Mouse (Mus musculus): ENCODE data around the gene Trim11.

Trim11 gene

GRCm38 (mm10) chr11:58981541-58982447 lies 3.9 kb downstream of the Trim11 start:
- DNase-seq = peak; percentile 38 to 71

DNA sequence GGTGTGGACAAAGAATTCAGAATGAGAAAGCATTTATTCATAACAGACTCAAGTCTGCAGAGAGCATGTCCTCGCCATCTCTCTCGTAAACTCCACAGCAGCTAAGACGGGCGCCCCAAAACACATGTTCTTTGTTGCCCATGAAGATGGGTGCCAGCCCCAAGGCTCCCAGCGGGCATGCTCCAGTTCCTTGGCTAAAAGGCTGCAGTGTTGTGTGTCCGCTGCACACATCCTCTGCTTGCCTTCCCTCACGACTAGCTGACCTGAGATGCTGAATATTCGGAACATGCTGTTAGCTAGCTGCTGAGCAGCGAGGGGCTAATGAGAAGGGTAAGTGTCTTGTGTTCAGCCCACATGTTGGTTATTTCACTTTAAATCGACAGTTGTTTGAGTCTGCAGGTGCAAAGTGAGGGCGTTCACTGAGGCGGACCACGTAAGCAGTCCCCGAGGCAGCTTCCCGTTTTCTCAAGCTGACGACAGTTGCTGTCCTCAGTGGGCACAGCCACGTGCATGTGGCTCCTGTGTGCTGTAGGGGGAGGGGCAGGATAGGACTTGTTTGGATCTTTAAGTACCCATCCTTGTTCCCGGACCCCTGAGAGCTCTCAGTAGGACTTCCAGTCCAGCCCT lies 4.7 kb downstream of the Trim11 start:
- no peak for DNase-seq

DNA sequence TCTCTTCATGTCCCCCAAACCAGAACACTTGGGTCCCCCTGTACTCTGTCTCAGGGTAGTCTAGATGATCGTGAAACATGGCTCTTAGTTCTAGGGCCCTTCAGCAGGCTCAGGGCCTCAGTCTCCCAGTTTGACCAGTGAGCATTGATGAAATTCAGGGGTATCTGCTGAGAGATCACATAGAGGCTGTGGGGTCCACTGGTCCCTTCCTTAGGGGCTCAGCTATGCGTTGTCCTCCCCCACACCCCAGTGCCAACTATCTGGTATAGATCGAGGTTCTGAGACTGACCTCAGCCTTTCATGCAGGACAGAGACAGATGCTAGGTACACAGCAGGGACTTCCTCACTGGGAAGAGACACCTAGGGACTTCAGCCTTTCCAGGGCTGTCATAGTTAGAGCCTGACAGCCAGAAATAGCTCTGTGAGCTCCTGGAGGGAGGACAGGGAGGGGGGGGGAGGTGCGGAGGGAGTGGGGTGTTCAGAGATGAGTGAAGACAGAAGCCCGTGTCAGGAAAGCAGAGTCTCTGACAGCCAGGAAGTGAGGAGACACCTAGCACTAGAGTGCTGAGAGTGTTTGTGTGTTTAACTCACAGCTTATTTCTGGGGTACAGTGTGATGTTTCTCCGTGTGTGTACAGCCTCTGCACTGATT lies 5.9 kb downstream of the Trim11 start:
- no peak for DNase-seq

- no peak for DNase-seq
These were observed 6.8 kb downstream of the Trim11 start for GRCm38 (mm10) chr11:58984657-58985056.

DNA sequence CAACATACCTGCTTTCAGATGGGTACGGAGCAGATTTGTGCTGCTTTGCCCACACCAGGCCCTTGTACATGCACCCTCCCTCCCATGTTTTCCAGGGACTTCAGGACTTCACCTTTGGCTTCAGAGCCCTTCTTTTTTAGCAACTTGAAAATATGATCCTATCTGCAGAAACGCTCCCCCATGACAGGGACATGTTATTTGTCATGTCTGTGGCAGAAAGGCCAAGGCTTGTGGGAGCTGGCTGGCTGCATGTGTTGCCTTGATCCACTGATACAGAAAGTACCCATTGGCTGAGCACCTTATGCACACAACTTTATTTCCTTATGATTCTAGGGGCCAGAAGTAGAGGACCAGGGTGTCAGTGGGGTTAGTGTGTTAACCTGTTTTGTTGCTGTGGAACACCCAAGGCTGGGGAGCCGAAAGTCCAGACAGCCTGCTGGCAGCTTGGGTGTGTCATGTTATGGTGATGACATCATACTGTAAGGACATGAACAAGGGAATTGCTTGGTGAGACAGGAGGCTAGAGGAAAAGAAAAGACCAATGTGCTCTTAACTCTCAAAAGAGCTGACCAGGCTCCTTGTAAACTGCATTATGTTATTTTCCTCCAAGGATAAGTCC lies 7.5 kb downstream of the Trim11 start:
- DNase-seq = no peak

GRCm38 (mm10) chr11:58989166-58989565 lies 11.3 kb downstream of the Trim11 start:
- DNase-seq = no peak

DNA sequence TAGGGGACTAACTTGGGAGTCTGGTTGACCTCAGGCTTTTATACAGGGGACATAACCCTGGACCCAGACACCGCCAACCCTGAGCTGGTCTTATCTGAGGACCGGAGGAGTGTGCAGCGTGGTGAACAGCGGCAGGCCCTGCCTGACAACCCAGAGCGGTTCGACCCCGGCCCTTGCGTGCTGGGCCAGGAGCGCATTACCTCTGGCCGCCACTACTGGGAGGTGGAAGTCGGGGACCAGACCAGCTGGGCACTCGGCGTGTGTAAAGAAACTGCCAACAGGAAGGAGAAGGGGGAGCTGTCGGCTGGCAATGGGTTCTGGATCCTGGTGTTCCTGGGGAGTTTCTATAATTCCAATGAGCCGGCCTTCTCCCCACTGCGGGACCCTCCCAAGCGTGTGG lies 12.2 kb downstream of the Trim11 start:
- DNase-seq = no peak

GRCm38 (mm10) chr11:58990794-58991193 lies 12.9 kb downstream of the Trim11 start:
- peak in 1 of 2 experiments; percentile 36 for DNase-seq

GRCm38 (mm10) chr11:58991911-58992310 lies 14.0 kb downstream of the Trim11 start:
- DNase-seq = no peak

DNA sequence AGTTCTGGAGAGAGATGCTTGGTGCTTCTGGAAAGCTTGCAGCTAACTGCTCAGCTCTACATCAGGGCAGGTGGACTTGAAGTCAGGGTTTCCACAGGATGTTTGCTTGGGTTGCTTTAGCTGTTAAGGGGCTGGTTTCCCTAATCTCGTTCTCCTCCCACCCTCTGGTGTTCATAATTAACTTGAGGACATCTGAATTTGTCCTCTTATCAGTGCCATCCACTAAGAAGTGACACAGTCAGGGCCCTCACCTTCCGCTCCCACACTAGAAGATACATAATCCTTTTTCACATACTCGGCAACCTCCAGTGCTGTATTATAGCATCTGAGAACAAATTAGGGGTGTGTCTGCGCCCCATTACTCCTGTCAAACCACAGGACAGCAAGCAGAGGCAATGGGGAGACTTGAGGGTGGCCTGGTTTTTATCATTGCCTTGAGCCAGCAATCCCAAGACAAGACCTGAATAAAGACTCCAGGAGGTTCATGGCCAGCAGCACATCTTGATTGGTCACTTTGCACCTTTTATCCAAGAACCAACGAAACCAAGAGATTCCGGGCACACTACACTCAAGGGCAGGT lies 15.3 kb downstream of the Trim11 start:
- no peak for DNase-seq

DNA sequence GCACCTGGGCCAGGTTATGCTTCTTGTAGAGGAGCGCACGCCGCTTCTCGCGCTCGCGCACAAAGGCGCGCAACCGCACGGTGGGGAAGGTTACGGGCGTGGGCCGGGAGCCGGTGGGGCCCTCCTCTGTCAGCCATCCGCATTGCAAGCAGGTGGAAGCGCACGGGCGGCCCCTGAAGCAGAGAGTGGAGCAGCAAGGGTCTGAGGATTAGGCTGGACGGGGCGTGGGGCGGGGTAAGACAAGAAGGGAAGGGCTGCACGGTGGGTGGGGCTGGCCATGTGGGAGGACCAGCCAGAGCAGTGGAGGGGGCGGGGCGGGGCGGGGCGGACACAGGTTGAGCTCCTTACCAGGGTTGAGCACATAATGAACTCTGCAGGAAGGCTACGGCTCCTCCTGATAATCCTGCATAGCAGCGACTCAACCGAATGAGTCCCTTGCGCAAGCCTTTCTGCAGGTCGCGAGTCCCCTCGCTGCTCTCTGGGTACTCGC lies 16.5 kb downstream of the Trim11 start:
- peak; percentile 73 to 81 for DNase-seq

DNA sequence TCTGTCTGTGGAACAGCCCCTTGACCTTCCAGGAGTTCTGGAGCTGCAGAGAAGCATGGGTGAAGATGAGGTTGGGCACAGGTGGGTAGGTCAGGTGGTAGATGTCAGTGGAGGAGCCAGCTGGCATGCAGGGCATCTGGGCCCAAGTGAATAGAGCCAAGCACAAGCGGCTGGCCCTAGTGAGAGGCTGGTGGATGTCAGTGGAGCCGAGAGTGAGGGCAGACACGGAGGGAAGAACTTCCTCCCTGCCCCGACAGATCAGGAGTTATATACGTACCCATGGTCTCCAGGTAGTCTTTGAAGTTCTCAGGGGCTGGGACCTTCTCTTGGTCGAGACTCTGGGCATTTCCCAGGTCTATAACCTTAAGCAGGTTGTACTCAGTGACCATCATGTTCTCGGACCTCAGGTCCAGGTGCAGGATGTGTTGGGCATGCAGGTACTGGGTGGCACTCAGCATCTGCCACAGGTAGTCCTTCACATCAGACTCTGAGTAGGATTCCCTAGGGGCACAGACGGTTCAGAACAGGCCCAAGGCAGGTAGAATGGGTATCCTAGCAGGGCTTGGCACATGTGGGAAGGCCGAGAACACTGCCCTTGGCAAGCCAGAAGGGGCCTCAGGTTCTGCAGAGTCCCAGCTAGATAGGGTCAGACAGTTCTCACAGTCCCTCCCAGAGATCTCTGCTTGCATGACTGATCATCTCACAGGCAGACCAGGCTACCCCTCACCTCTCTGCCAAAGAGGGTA lies 17.3 kb downstream of the Trim11 start:
- no peak for DNase-seq

DNA sequence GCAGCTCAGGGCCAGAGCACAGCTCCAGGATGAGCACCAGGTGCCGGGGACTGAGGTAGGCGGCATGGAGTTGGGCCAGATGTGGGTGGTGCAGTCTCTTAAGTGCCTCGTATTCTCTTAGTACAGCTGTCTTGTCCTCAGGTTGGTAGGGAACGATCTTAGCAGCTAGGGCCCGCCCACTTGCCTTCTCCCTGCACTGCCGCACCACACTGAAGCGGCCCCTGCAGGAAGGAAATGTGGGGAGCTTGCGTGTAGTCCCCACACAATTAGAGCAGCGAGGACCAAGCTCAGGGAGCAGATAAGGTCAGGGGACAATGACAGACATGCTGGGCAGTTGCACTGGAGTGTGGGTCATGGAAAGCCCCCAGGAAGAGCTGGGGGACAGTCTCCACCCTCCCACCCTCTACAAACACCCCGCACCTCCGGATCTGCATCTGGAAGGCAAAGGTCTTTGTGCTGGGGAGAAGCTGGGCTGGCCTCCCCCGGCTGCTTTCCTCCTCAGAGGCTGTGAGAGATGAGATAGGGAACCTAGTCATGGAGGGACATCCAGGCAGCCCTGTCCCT lies 18.0 kb downstream of the Trim11 start:
- DNase-seq = no peak

DNA sequence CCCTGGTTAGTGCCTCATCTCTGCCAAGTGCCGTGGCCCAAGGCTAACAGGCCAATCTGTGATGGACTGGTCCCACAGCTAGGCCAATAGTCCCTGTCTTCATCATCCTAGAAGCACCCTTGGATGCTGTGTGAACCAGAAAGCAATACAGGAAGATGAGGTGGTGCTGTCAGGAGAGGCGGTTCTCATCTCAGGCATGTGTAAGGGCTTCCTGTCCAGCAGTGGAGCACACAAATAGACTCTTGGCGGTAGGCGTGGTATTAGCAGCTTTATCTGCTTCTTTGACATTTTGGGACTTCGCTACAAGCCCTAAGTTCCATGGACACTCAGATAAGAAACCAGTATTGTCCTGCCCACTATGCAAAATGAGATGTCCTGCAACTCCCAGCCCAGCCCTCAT lies 19.6 kb downstream of the Trim11 start:
- DNase-seq = no peak

DNA sequence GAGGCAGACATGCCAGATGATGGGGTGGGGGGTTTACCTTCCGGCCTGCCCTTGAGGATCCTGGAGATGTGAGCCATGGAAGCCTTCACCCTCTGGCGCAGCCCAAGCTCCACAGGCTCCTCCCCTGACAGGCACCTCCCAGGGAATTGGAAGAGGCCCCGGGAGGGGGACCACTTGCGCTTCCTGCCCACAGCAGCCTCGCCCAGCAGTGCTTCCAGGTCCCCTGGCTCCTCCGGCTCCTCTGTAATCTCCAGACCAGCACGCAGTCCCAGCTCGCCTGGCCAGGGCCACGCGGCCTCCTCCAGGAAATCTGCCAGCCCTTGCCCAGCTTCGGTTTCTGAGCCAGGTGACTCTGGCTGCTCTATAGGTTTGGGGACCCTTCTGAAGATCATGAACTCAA lies 21.3 kb downstream of the Trim11 start:
- no peak for DNase-seq

- DNase-seq = no peak
These were observed 21.9 kb downstream of the Trim11 start for GRCm38 (mm10) chr11:58999830-59000229.

DNA sequence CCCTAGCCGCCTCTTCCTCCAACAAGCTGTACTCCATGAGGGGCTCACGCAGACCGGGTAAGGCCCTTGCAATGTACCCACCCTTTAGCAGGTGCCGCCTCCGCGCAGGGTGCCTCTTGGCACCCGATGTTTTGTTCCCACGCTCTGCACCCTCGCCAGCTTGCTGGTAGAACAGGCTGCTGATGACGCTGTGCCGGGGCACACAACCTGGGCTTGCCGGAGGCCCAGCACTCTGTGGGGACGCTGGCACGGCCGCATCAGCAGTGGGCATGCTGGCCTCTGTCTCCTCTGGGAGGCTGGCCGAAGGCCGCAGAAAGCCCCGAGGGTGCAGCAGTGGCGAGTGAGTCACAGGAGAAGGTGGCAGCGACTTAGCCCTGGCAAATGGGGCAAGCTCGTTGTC lies 22.7 kb downstream of the Trim11 start:
- DNase-seq = no peak

DNA sequence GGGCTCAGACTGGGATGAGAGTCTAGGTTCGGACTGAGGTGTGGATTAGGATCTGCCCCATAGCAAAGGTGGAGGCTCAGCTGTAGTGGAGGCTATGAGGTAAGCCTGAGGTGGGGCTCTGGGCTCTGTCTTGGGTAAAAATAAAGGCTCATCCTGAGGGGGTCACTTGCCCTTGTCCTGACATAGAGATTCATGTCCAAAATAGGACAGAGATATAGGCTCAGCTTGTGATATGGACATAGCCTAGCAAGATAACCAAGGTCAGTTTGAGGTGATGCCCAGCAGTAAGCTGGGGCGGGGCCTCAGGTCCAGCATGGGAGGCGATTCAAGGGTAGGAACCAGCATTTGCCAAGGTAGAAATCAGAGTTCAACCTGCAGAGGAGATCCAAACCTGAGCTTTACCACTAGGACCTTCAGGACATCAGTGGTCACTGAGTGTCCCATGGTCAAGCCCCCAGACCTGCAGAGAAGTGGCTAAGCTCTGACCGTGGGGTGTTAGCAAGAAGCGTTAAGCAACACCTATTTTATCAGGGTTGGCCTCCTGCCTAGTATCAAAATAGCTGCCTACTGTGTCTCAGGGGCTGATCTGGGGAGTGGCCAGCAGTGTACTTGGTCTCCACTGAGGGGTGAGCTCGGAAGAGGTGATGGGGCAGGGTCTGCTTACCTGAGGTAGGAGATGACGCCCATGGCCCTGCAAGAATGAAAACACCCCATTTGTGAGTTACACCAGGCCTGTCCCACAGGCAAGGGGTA lies 24.6 kb downstream of the Trim11 start:
- DNase-seq = no peak

GRCm38 (mm10) chr11:59015052-59015451 lies 37.2 kb downstream of the Trim11 start:
- peak in 1 of 2 experiments; percentile 64 for DNase-seq

DNA sequence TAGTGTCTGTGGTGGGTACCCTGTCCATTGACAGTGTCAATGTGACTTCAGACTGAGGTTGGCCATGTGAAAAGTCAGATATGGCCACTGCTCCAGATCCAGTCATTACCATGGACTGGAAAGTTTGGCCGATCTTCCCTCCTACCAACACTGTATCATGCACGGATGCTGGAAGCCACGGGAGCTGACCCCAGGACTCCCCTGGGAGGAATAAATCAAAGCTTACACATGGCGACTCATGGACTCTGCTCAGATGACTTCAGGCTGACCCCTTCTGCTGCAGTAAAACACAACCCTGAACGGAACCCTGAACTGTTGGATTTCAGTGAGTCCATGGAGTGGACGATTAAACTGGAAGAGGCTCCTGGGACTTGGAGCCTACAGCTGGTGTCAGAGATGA lies 48.5 kb downstream of the Trim11 start:
- peak; percentile 4 to 8 for DNase-seq

- DNase-seq = peak in 1 of 2 experiments; percentile 34
These were observed 51.1 kb downstream of the Trim11 start for GRCm38 (mm10) chr11:59029003-59029402.

All from kidney, postnatal 36 days (tissue).